Mouse (Mus musculus) ES-Bruce4 (cell line): ENCODE results near the gene Ston2.

Experiments used
- CTCF ChIP-seq: IDR thresholded peaks from one replicate; pipeline ENCODE4 v1.8.1; 2011; ENCODE audit warnings: low read depth, low read length
- POLR2A ChIP-seq: IDR thresholded peaks from one replicate; pipeline ENCODE4 v1.8.1; 2011; ENCODE audit warnings: low read length; ENCODE audit not compliant: insufficient read depth

- TF ChIP-seq CTCF: no peak
- TF ChIP-seq POLR2A: no peak
These were observed 115.7 kb downstream of the Ston2 start for GRCm38 (mm10) chr12:91672528-91672927.
